Mouse (Mus musculus) hindbrain, embryonic 14.5 days (tissue): Measurements from ENCODE around the gene Bcorl1. TPM values are rescaled to one million over a fixed set of nuclear protein-coding genes. Genes with fewer than 3 reads are reported as not detected.

ENCODE experiments used
- polyA plus RNA-seq: library from polyadenylated mRNA; unstranded; fragments of >200 nt; fragmentation: Nextera tagmentation; extraction: Ambion mirVana; gene quantifications from 2 replicates; pipeline ENCODE4 v1.2.1, GENCODE M21; 2014

The Bcorl1 gene
- polyA plus RNA-seq, 1 experiment from 2014 or later: 6.9 TPM

Other genes starting within 250 kb of the Bcorl1 start
- gene Xpnpep2, start 232.6 kb upstream of the Bcorl1 start, polyA plus RNA-seq: 0.35 and 0.70 TPM in 2 replicates
- gene Sash3, start 194.9 kb upstream of the Bcorl1 start, polyA plus RNA-seq: 1.1 and 1.3 TPM in 2 replicates
- gene Zdhhc9, start 132.5 kb upstream of the Bcorl1 start, polyA plus RNA-seq: 9.7 and 10.3 TPM in 2 replicates
- 15.1 and 16.0 TPM in 2 replicates for gene Utp14a, start 84.5 kb upstream of the Bcorl1 start, polyA plus RNA-seq
- gene Elf4, start 121.8 kb downstream of the Bcorl1 start, polyA plus RNA-seq: 0.83 and 1.2 TPM in 2 replicates
- 34.5 and 38.3 TPM in 2 replicates for gene Aifm1, start 172.2 kb downstream of the Bcorl1 start, polyA plus RNA-seq
- gene Rab33a, start 177.9 kb downstream of the Bcorl1 start, polyA plus RNA-seq: 96.4 and 97.0 TPM in 2 replicates